Mouse (Mus musculus): ENCODE measurements around the gene Aif1. TPM values are rescaled to one million over a fixed set of nuclear protein-coding genes. Genes with fewer than 3 reads are reported as not detected.
A peak's percentile ranks its signal among the peaks of the same experiment; 100 is the strongest.
"Not testable (repeated sequence)": the region's sequence is repeated elsewhere in the genome, so short reads cannot be mapped to it uniquely, and the experiment has no call there.

Aif1 gene
- polyA plus RNA-seq, 1 experiment, result 8.9 TPM

DNA sequence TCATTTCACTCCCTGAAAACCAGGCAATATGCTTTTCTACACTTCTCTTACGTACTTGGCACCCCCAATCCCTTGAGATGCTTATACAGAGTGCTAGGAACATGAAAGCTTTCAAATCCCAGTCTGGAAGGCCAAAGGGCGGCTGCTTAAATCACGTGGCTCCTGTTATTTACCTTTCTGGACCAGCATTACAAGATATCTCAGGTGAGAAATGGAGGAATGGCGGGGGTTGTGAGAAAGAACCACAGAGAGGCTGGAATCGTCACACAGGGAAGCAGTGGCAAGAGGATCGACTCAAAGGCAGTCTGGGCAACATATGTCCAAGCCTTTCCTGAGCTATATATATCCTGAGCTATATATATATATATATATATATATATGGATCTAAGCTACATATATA, 50.3 kb downstream of the Aif1 start:
- H3K4me1 ChIP-seq (replicated peaks; ENCODE audit: control insufficient read depth, insufficient read depth, low read length), result peaks cover 22% of the 10 kb centered on the region
- 60% methylated on average over 6 of the region's 6 CpGs for WGBS
- DNase-seq, result no peak
- no peak overlapping the region for H3K27ac ChIP-seq (ENCODE audit: control insufficient read depth, insufficient read depth, low read length)
- no peak overlapping the region; the same call in 1 of the 2 replicates for H3K4me3 ChIP-seq (ENCODE audit: control insufficient read depth, insufficient read depth, low read length)
- TF ChIP-seq POLR2A (IDR thresholded peaks at IDR 0.05; ENCODE audit: control insufficient read depth, extremely low read depth, insufficient read depth, low read length, poor library complexity), result no peak
- TF ChIP-seq CTCF (IDR thresholded peaks at IDR 0.05; ENCODE audit: borderline replicate concordance, control insufficient read depth, extremely low read depth, insufficient read depth, low read length, poor library complexity), result no peak
- no peaks in the 10 kb centered on the region for H3K36me3 ChIP-seq (ENCODE audit: control insufficient read depth, insufficient read depth, low read length)
- H3K27me3 ChIP-seq (ENCODE audit: control insufficient read depth, insufficient read depth, low read length), result no peaks in the 10 kb centered on the region

DNA sequence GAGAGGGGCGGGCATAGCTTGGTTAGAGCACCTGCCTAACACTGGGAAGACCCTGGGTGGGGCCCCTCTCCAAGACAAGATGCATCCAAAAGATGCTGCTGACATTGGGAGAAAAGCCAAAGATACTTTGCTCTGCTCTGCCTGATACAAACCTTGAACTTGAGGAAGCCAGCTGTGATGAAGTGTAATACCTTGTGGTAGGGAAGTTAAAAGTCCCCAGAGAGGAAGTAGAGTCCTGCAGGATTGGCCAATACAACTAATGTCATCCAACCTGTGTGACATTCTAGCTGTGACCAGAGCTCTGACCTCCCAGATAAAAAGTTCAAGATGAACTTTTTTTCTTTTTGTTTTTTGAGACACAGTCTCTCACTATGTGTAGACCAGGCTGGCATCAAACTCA, 50.8 kb downstream of the Aif1 start:
- Histone ChIP-seq H3K36me3 (ENCODE audit: control insufficient read depth, insufficient read depth, low read length) (no peaks in the 10 kb centered on the region), H3K27ac (ENCODE audit: control insufficient read depth, insufficient read depth, low read length) (no peak overlapping the region)
- no peak for TF ChIP-seq POLR2A (IDR thresholded peaks at IDR 0.05; ENCODE audit: control insufficient read depth, extremely low read depth, insufficient read depth, low read length, poor library complexity)
- no peak for TF ChIP-seq CTCF (IDR thresholded peaks at IDR 0.05; ENCODE audit: borderline replicate concordance, control insufficient read depth, extremely low read depth, insufficient read depth, low read length, poor library complexity)

DNA sequence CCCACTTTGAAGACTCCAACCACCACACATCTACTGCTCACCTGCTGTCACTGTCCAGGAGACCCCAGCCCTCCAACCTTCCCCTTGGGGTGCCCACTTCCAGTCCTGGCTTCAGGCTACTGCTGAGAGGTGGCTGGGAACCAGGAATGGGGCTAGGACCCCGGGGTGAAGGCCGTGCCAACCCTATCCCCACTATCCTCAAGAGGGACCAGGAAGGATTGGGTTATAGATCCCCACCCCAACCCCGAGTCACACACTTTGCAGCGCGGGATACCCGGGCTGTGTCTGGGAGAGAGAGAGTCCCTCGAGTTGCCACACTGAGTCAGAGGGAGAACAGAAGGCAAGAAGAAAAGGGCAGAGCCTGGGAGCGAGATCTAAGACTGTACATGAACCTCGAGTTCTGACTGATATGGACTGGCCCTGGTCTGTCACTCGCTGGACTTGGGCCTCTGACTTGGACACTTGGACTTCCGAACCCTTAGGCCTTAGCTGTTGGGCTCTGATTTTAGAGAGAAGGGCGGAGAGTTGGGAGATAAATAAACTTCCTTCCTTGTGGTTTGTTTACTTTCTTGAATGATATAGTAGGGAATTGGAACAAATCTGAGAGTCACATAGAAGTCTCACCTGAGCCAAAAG, 51.5 kb downstream of the Aif1 start:
- not testable (repeated sequence) for DNase-seq; H3K4me3 ChIP-seq (ENCODE audit: control insufficient read depth, insufficient read depth, low read length); H3K27ac ChIP-seq (ENCODE audit: control insufficient read depth, insufficient read depth, low read length); H3K27me3 ChIP-seq (ENCODE audit: control insufficient read depth, insufficient read depth, low read length); H3K36me3 ChIP-seq (ENCODE audit: control insufficient read depth, insufficient read depth, low read length)
- H3K4me1 ChIP-seq (replicated peaks; ENCODE audit: control insufficient read depth, insufficient read depth, low read length), result peaks cover 27% of the 10 kb centered on the region
- 97% methylated on average over 12 of the region's 12 CpGs for WGBS

More for the DNA sequence above, 50.8 kb downstream of the Aif1 start:
- Histone ChIP-seq H3K27me3 (ENCODE audit: control insufficient read depth, insufficient read depth, low read length) (no peaks in the 10 kb centered on the region), H3K4me1 (replicated peaks; ENCODE audit: control insufficient read depth, insufficient read depth, low read length) (peaks cover 27% of the 10 kb centered on the region), H3K4me3 (ENCODE audit: control insufficient read depth, insufficient read depth, low read length) (no peak overlapping the region)
- WGBS, result 96% methylated on average over 1 of the region's 1 CpGs
- DNase-seq, result no peak

DNA sequence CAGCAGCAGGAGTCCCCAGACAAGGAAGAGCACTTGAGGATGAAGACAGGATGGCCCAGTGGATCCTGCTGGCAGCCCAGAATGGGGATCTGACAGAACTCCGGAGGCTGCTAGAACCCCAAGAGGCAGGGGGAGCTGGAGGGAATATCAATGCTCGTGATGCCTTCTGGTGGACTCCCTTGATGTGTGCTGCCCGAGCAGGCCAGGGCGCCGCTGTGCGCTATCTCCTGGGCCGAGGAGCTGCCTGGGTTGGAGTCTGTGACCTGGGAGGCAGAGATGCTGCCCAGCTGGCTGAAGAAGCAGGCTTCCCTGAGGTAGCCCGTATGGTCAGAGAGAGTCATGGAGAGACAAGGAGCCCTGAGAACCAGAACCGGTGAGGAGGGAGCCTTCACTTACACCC, 52.6 kb downstream of the Aif1 start:
- H3K36me3 ChIP-seq (ENCODE audit: control insufficient read depth, insufficient read depth, low read length); H3K27me3 ChIP-seq (ENCODE audit: control insufficient read depth, insufficient read depth, low read length); H3K4me3 ChIP-seq (ENCODE audit: control insufficient read depth, insufficient read depth, low read length); DNase-seq; H3K27ac ChIP-seq (ENCODE audit: control insufficient read depth, insufficient read depth, low read length): not testable (repeated sequence)
- WGBS, result 96% methylated on average over 9 of the region's 9 CpGs
- peaks cover 27% of the 10 kb centered on the region for H3K4me1 ChIP-seq (replicated peaks; ENCODE audit: control insufficient read depth, insufficient read depth, low read length)

DNA sequence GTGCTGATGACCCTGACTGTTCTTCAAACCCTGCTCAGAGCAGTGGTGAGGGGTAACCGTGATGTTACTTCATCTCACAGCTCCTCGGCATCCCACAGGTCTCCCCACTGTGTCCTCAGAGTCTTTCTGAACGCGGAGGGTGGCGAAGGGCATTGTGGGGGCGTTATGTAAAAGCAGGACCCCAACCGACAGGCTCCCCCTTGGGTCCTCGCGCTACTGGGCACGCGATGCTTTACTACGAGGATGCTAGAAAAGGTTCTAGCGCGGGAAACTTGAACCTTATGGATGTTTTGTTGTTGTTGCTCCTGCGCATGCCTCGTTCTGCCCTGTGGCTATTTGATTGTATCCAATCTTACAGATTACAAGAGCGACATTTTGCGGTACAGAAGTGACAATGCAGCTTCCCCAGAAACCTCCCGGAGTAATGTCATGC, 54.0 kb downstream of the Aif1 start, which contains the start of gene Csnk2b:
Csnk2b (minus strand) TSS at position 183 of the 433 bp plus-strand sequence.
- DNase-seq, result peak; percentile 41
- peaks cover 19% of the 10 kb centered on the region for H3K36me3 ChIP-seq (ENCODE audit: control insufficient read depth, insufficient read depth, low read length)
- no peak for TF ChIP-seq CTCF (IDR thresholded peaks at IDR 0.05; ENCODE audit: borderline replicate concordance, control insufficient read depth, extremely low read depth, insufficient read depth, low read length, poor library complexity)
- TF ChIP-seq POLR2A (IDR thresholded peaks at IDR 0.05; ENCODE audit: control insufficient read depth, extremely low read depth, insufficient read depth, low read length, poor library complexity), result no peak
- H3K27ac ChIP-seq (ENCODE audit: control insufficient read depth, insufficient read depth, low read length), result peak within 1 kb of the TSS; percentile 31
- under 1% methylated on average over 19 of the region's 19 CpGs for WGBS
- H3K4me3 ChIP-seq (ENCODE audit: control insufficient read depth, insufficient read depth, low read length), result peak within 1 kb of the TSS; percentile 86
- H3K4me1 ChIP-seq (replicated peaks; ENCODE audit: control insufficient read depth, insufficient read depth, low read length), result peaks cover 17% of the 10 kb centered on the region
- no peaks in the 10 kb centered on the region for H3K27me3 ChIP-seq (ENCODE audit: control insufficient read depth, insufficient read depth, low read length)

DNA sequence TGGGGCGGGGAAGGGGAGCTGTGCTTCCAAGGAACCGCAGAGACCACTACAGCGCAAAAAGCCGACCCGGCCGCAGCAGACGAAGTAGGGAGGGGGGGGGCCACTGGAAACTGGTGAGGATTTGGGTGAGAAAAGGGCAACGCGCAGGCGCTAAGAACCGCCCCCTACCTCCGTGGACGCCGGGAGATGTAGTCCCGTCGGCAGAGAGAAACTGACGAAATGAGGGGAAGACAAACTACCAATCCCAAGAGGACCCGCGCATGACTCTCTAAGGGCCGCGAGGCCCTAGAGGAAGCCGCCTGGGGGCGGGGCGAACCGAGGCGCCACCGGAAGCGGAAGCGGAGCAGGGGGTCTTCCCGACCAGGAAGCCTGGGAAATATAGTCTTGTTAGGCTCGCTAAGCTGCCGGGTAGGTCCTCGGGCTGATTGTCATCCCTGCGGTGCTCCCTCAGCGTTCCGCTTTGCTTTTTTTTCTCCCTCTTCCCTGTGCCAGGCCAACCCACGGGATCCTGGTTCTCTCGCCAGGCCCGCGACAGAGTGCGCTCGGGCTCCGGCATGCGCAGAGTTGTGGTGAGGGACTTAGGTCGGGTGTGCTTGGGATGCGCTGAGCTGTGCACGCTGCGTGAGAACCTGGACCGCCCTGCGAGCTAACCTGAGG, 54.6 kb downstream of the Aif1 start, which contains the start of gene Gpank1:
Gpank1 (plus strand) TSS at position 313 of the 657 bp plus-strand sequence.
- no peak for TF ChIP-seq CTCF (IDR thresholded peaks at IDR 0.05; ENCODE audit: borderline replicate concordance, control insufficient read depth, extremely low read depth, insufficient read depth, low read length, poor library complexity)
- peak; percentile 48; the same call in 1 of the 2 replicates for TF ChIP-seq POLR2A (IDR thresholded peaks at IDR 0.05; ENCODE audit: control insufficient read depth, extremely low read depth, insufficient read depth, low read length, poor library complexity)
- Histone ChIP-seq H3K4me3 (ENCODE audit: control insufficient read depth, insufficient read depth, low read length) (peak within 1 kb of the TSS; percentile 86), H3K27ac (ENCODE audit: control insufficient read depth, insufficient read depth, low read length) (peak within 1 kb of the TSS; percentile 31), H3K4me1 (replicated peaks; ENCODE audit: control insufficient read depth, insufficient read depth, low read length) (peaks cover 13% of the 10 kb centered on the region), H3K27me3 (ENCODE audit: control insufficient read depth, insufficient read depth, low read length) (no peaks in the 10 kb centered on the region), H3K36me3 (ENCODE audit: control insufficient read depth, insufficient read depth, low read length) (peaks cover 24% of the 10 kb centered on the region)
- peak; percentile 98 for DNase-seq
- WGBS, result under 1% methylated on average over 50 of the region's 50 CpGs

Other genes starting within 250 kb of the Aif1 start
- gene Neu1, start 244.8 kb downstream of the Aif1 start, polyA plus RNA-seq (2012; rRNA removed), result 66.9 and 82.3 TPM in 2 replicates
- gene Hspa1b, start 216.8 kb downstream of the Aif1 start, polyA plus RNA-seq (2012; rRNA removed), result 22.7 and 26.5 TPM in 2 replicates
- not detected in 2 replicates for gene Gm20481, start 206.2 kb downstream of the Aif1 start, polyA plus RNA-seq (2012; rRNA removed)
- gene Hspa1a, start 203.9 kb downstream of the Aif1 start, polyA plus RNA-seq (2012; rRNA removed), result 10.0 and 12.2 TPM in 2 replicates
- 0.06 and 0.28 TPM in 2 replicates for gene Hspa1l, start 203.4 kb downstream of the Aif1 start, polyA plus RNA-seq (2012; rRNA removed)
- 207 and 265 TPM in 2 replicates for gene Lsm2, start 194.2 kb downstream of the Aif1 start, polyA plus RNA-seq (2012; rRNA removed)
- 404 and 545 TPM in 2 replicates for gene Vars, start 175.1 kb downstream of the Aif1 start, polyA plus RNA-seq (2012; rRNA removed)
- 1.1 and 1.5 TPM in 2 replicates for gene Vwa7, start 159.5 kb downstream of the Aif1 start, polyA plus RNA-seq (2012; rRNA removed)
- gene Sapcd1, start 148.1 kb downstream of the Aif1 start, polyA plus RNA-seq (2012; rRNA removed), result 12.3 and 18.3 TPM in 2 replicates
- gene Msh5, start 129.3 kb downstream of the Aif1 start, polyA plus RNA-seq (2012; rRNA removed), result 15.5 and 20.0 TPM in 2 replicates
- 316 and 321 TPM in 2 replicates for gene Clic1, start 126.1 kb downstream of the Aif1 start, polyA plus RNA-seq (2012; rRNA removed)
- 54.0 and 55.3 TPM in 2 replicates for gene Ddah2, start 117.0 kb downstream of the Aif1 start, polyA plus RNA-seq (2012; rRNA removed)
- 3.6 and 5.0 TPM in 2 replicates for gene Ly6g6c, start 110.7 kb downstream of the Aif1 start, polyA plus RNA-seq (2012; rRNA removed)
- 0.18 and 0.20 TPM in 2 replicates for gene Mpig6b, start 109.9 kb downstream of the Aif1 start, polyA plus RNA-seq (2012; rRNA removed)
- gene Ly6g6e, start 99.2 kb downstream of the Aif1 start, polyA plus RNA-seq (2012; rRNA removed), result 2.3 and 3.4 TPM in 2 replicates
- gene Ly6g6d, start 98.0 kb downstream of the Aif1 start, polyA plus RNA-seq (2012; rRNA removed), result 0.59 and 1.5 TPM in 2 replicates
- gene Ly6g6f, start 90.5 kb downstream of the Aif1 start, polyA plus RNA-seq (2012; rRNA removed), result 0.66 and 1.3 TPM in 2 replicates
- gene Abhd16a, start 86.8 kb downstream of the Aif1 start, polyA plus RNA-seq (2012; rRNA removed), result 191 and 202 TPM in 2 replicates
- gene Ly6g5c, start 67.8 kb downstream of the Aif1 start, polyA plus RNA-seq (2012; rRNA removed), result 0.27 TPM in 1 of 2 replicates, not detected in the other
- 5.9 and 8.3 TPM in 2 replicates for gene Ly6g5b, start 60.6 kb downstream of the Aif1 start, polyA plus RNA-seq (2012; rRNA removed)
- gene Gpank1, start 54.6 kb downstream of the Aif1 start, polyA plus RNA-seq (2012; rRNA removed), result 35.2 and 37.8 TPM in 2 replicates
- gene Csnk2b, start 54.0 kb downstream of the Aif1 start, polyA plus RNA-seq (2012; rRNA removed), result 500 and 515 TPM in 2 replicates
- 12.9 and 16.0 TPM in 2 replicates for gene D17H6S53E, start 49.7 kb downstream of the Aif1 start, polyA plus RNA-seq (2012; rRNA removed)
- 0.55 and 0.85 TPM in 2 replicates for gene Apom, start 44.0 kb downstream of the Aif1 start, polyA plus RNA-seq (2012; rRNA removed)
- gene Bag6, start 40.9 kb downstream of the Aif1 start, polyA plus RNA-seq (2012; rRNA removed), result 411 TPM in 2 replicates
- gene Prrc2a, start 11.2 kb downstream of the Aif1 start, polyA plus RNA-seq (2012; rRNA removed), result 770 and 778 TPM in 2 replicates
- 30.7 and 49.6 TPM in 2 replicates for gene Lst1, start 12.4 kb upstream of the Aif1 start, polyA plus RNA-seq (2012; rRNA removed)
- gene Ltb, start 18.4 kb upstream of the Aif1 start, polyA plus RNA-seq (2012; rRNA removed), result 358 and 375 TPM in 2 replicates
- 11.3 and 11.4 TPM in 2 replicates for gene Tnf, start 25.9 kb upstream of the Aif1 start, polyA plus RNA-seq (2012; rRNA removed)
- 14.4 and 14.5 TPM in 2 replicates for gene Lta, start 29.3 kb upstream of the Aif1 start, polyA plus RNA-seq (2012; rRNA removed)
- gene Gm16181, start 44.8 kb upstream of the Aif1 start, polyA plus RNA-seq (2012; rRNA removed), result 0.29 TPM in 1 of 2 replicates, not detected in the other
- 7.9 TPM in 2 replicates for gene Atp6v1g2, start 57.6 kb upstream of the Aif1 start, polyA plus RNA-seq (2012; rRNA removed)
- 34.2 and 41.3 TPM in 2 replicates for gene Nfkbil1, start 59.7 kb upstream of the Aif1 start, polyA plus RNA-seq (2012; rRNA removed)
- 778 and 831 TPM in 2 replicates for gene Ddx39b, start 65.7 kb upstream of the Aif1 start, polyA plus RNA-seq (2012; rRNA removed)
- 873 and 1,061 TPM in 2 replicates for gene H2-D1, start 86.7 kb upstream of the Aif1 start, polyA plus RNA-seq (2012; rRNA removed)
- gene H2-Q1, start 144.3 kb upstream of the Aif1 start, polyA plus RNA-seq (2012; rRNA removed), result 4.6 and 6.7 TPM in 2 replicates
- 142 and 170 TPM in 2 replicates for gene H2-Q2, start 166.2 kb upstream of the Aif1 start, polyA plus RNA-seq (2012; rRNA removed)
- 272 and 274 TPM in 2 replicates for gene H2-Q4, start 203.5 kb upstream of the Aif1 start, polyA plus RNA-seq (2012; rRNA removed)
- 115 and 165 TPM in 2 replicates for gene H2-Q6, start 248.8 kb upstream of the Aif1 start, polyA plus RNA-seq (2012; rRNA removed)

Measured in thymus, adult 2 months (tissue).